ENCODE assay signal across 9 mouse cellular contexts in the genomic region with DNA sequence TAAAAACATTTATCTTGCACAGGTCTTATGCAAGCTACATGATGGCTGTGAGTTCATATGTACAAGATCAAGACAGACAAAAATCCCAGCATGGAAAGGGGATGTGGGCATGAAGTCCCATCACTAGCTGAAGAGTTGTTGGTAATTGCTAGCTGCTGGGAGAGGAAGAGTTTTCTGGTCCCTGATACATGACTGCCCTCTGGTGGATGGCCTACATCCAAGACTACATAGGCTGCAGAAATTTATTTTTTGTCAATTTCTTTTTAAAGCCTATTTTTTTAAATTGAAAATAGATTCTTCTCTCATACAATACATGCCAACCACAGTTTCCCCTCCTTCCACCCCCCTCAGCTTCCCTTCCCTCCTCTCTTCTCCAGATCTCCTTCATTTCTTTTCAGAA. TPM values are rescaled to one million over a fixed set of nuclear protein-coding genes. Genes with fewer than 3 reads are reported as not detected.
A peak's percentile ranks its signal among the peaks of the same experiment; 100 is the strongest.
DNase-seq lines count a peak whose midpoint lies in the region; ATAC-seq lines count a peak whose summit lies in the region.
"Had no signal": no experiment of that assay in that cellular context is flagged by ENCODE, and none has a peak within 500 bp of the region (broad histone marks: within the 10 kb centered on the region; RNA-seq: fewer than 3 reads in every experiment).

No protein-coding gene starts in this region.

- no peaks in the 10 kb centered on the region for H3K36me3 ChIP-seq in embryonic facial prominence, embryonic 11.5 days (replicated peaks; ENCODE audit: control insufficient read depth, insufficient read depth, low read depth, low read length)
- H3K36me3 ChIP-seq in embryonic facial prominence, embryonic 10.5 days (replicated peaks), result peaks cover 26% of the 10 kb centered on the region
- H3K36me3 ChIP-seq in forebrain, embryonic 10.5 days (replicated peaks), result peaks cover 24% of the 10 kb centered on the region

- H3K9ac ChIP-seq in embryonic facial prominence, embryonic 11.5 days (replicated peaks; ENCODE audit: low read length), result no peak overlapping the region
- H3K9ac ChIP-seq: limb, embryonic 12.5 days had no signal

- DNase-seq in embryonic facial prominence, embryonic 11.5 days (ENCODE audit: low spot score), result peak; percentile 30
- DNase-seq in embryonic facial prominence, embryonic 10.5 days (ENCODE audit: low spot score), result no peak
- DNase-seq in left cerebral cortex, postnatal 14 days (ENCODE audit: low spot score in 2 of 2), result peak; percentile 34 to 59
- no peak for DNase-seq in left cerebral cortex, adult 11 months (ENCODE audit: low spot score)
- peak; percentile 56 for DNase-seq in adipocyte (ENCODE audit: low spot score)
- peak; percentile 37 to 48 for DNase-seq in kidney, postnatal 25 days
- DNase-seq in thymus, postnatal 4 days, result peak; percentile 30
- no peak for DNase-seq in forebrain, embryonic 10.5 days (ENCODE audit: extremely low spot score, low spot score)

- ATAC-seq in embryonic facial prominence, embryonic 11.5 days (replicated peaks; ENCODE audit: insufficient number of reproducible peaks, low FRiP score, low TSS enrichment, low read depth), result no peak

- no peak overlapping the region for H3K4me3 ChIP-seq in embryonic facial prominence, embryonic 11.5 days (ENCODE audit: low read depth, low read length)
- no peak overlapping the region for H3K4me3 ChIP-seq in embryonic facial prominence, embryonic 10.5 days
- no peak overlapping the region for H3K4me3 ChIP-seq in forebrain, embryonic 10.5 days
- H3K4me3 ChIP-seq: limb, embryonic 12.5 days had no signal

- H3K9me3 ChIP-seq in embryonic facial prominence, embryonic 11.5 days (replicated peaks; ENCODE audit: control insufficient read depth, low read length), result no peaks in the 10 kb centered on the region
- no peaks in the 10 kb centered on the region for H3K9me3 ChIP-seq in embryonic facial prominence, embryonic 10.5 days
- H3K9me3 ChIP-seq in forebrain, embryonic 10.5 days, result no peaks in the 10 kb centered on the region
- H3K9me3 ChIP-seq: limb, embryonic 12.5 days had no signal

- no peaks in the 10 kb centered on the region for H3K27me3 ChIP-seq in embryonic facial prominence, embryonic 11.5 days (ENCODE audit: control insufficient read depth, insufficient read depth, low read length)
- H3K27me3 ChIP-seq in embryonic facial prominence, embryonic 10.5 days (replicated peaks; ENCODE audit: low read depth, poor library complexity, severe bottlenecking), result peaks cover 15% of the 10 kb centered on the region; the same call in 1 of the 2 replicates
- peaks cover 17% of the 10 kb centered on the region; the same call in 1 of the 2 replicates for H3K27me3 ChIP-seq in forebrain, embryonic 10.5 days (ENCODE audit: poor library complexity, severe bottlenecking)
- H3K27me3 ChIP-seq: limb, embryonic 12.5 days had no signal

- intact Hi-C loops in left cerebral cortex, postnatal 14 days (cut with DNase I), result no loop called here

- H3K27ac ChIP-seq in embryonic facial prominence, embryonic 11.5 days (replicated peaks; ENCODE audit: low read depth, low read length), result no peak overlapping the region
- no peak overlapping the region for H3K27ac ChIP-seq in embryonic facial prominence, embryonic 10.5 days (replicated peaks)
- H3K27ac ChIP-seq in forebrain, embryonic 10.5 days, result no peak overlapping the region
- H3K27ac ChIP-seq: limb, embryonic 12.5 days had no signal

- no peak overlapping the region for H3K4me2 ChIP-seq in embryonic facial prominence, embryonic 11.5 days (ENCODE audit: low read depth, low read length)
- H3K4me2 ChIP-seq: limb, embryonic 12.5 days had no signal

- H3K4me1 ChIP-seq in embryonic facial prominence, embryonic 11.5 days (ENCODE audit: control insufficient read depth, insufficient read depth, low read length), result no peaks in the 10 kb centered on the region
- H3K4me1 ChIP-seq in embryonic facial prominence, embryonic 10.5 days, result no peaks in the 10 kb centered on the region
- no peaks in the 10 kb centered on the region for H3K4me1 ChIP-seq in forebrain, embryonic 10.5 days
- H3K4me1 ChIP-seq: limb, embryonic 12.5 days had no signal

RNA-seq across cellular contexts. Expression of gene Armcx5, which starts 19.2 kb away (rescaled TPM):
- polyA plus RNA-seq in embryonic facial prominence, embryonic 11.5 days (2014; fragmentation: Nextera tagmentation; extraction: Ambion mirVana), result 11.3 and 11.6 TPM in 2 replicates
- polyA plus RNA-seq in embryonic facial prominence, embryonic 10.5 days (2016; fragmentation: Nextera tagmentation; extraction: Ambion mirVana), result 11.1 and 12.3 TPM in 2 replicates
- total RNA-seq in left cerebral cortex, postnatal 14 days (2021), result 10 to 100 TPM; 30.1 to 33.8 TPM
- 10.3 and 10.6 TPM in 2 replicates for polyA plus RNA-seq in forebrain, embryonic 10.5 days (2016; fragmentation: Nextera tagmentation; extraction: Ambion mirVana)

RNA-seq across cellular contexts. Expression of gene Gprasp1, which starts 19.2 kb away (rescaled TPM):
- polyA plus RNA-seq in embryonic facial prominence, embryonic 11.5 days (2014; fragmentation: Nextera tagmentation; extraction: Ambion mirVana), result 64.6 and 64.7 TPM in 2 replicates
- 51.8 and 55.4 TPM in 2 replicates for polyA plus RNA-seq in embryonic facial prominence, embryonic 10.5 days (2016; fragmentation: Nextera tagmentation; extraction: Ambion mirVana)
- 100 to 1,000 TPM; 311 to 327 TPM for total RNA-seq in left cerebral cortex, postnatal 14 days (2021)
- 52.8 and 53.6 TPM in 2 replicates for polyA plus RNA-seq in forebrain, embryonic 10.5 days (2016; fragmentation: Nextera tagmentation; extraction: Ambion mirVana)

RNA-seq across cellular contexts. Expression of gene Bhlhb9, which starts 35.7 kb away (rescaled TPM):
- 72.9 and 79.5 TPM in 2 replicates for polyA plus RNA-seq in embryonic facial prominence, embryonic 11.5 days (2014; fragmentation: Nextera tagmentation; extraction: Ambion mirVana)
- polyA plus RNA-seq in embryonic facial prominence, embryonic 10.5 days (2016; fragmentation: Nextera tagmentation; extraction: Ambion mirVana), result 49.2 and 52.8 TPM in 2 replicates
- 10 to 100 TPM; 66.2 to 71.2 TPM for total RNA-seq in left cerebral cortex, postnatal 14 days (2021)
- polyA plus RNA-seq in forebrain, embryonic 10.5 days (2016; fragmentation: Nextera tagmentation; extraction: Ambion mirVana), result 49.3 and 52.8 TPM in 2 replicates

RNA-seq across cellular contexts. Expression of gene Tmsb15a, which starts 36.6 kb away (rescaled TPM):
- polyA plus RNA-seq in embryonic facial prominence, embryonic 11.5 days (2014; fragmentation: Nextera tagmentation; extraction: Ambion mirVana), result not detected in 2 replicates
- not detected in 2 replicates for polyA plus RNA-seq in embryonic facial prominence, embryonic 10.5 days (2016; fragmentation: Nextera tagmentation; extraction: Ambion mirVana)
- total RNA-seq in left cerebral cortex, postnatal 14 days (2021), result not detected
- polyA plus RNA-seq in forebrain, embryonic 10.5 days (2016; fragmentation: Nextera tagmentation; extraction: Ambion mirVana), result not detected in 2 replicates
- polyA plus RNA-seq: limb, embryonic 12.5 days had no signal

Comparison
In these comparisons a context has a peak if more than half of its experiments do, and no peak if none do; other contexts are left out.
1. DNase-seq: peak in embryonic facial prominence, embryonic 11.5 days (single experiment), left cerebral cortex, postnatal 14 days (2 of 2), adipocyte (single experiment), kidney, postnatal 25 days (2 of 2) and thymus, postnatal 4 days (single experiment); none in embryonic facial prominence, embryonic 10.5 days (single experiment), left cerebral cortex, adult 11 months (single experiment) and forebrain, embryonic 10.5 days (single experiment).